Comparison of ENCODE assay signal across 29 mouse cellular contexts in the genomic region with DNA sequence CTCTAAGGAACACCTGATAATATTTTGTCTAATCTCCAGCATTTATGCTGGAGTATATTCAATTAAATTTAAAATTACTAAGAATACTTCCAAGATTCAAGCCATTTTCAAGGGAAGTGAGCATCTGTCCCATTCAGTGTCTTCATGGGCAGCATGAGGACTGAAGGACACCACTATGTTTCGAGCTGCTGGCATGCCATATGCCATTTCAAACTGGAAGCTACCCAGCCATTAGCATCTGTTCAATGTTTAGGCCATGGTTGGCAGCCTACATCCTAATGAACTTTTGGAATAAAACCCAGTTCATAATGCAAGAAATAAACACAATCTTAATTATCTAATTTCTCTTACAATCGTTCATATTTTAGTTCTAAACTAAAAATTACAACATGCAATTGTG.
A peak's percentile ranks its signal among the peaks of the same experiment; 100 is the strongest.
DNase-seq lines count a peak whose midpoint lies in the region; ATAC-seq and TF ChIP-seq lines count a peak whose summit lies in the region.
"Had no signal": no experiment of that assay in that cellular context is flagged by ENCODE, and none has a peak within 500 bp of the region (broad histone marks: within the 10 kb centered on the region; RNA-seq: fewer than 3 reads in every experiment).

No protein-coding gene starts in this region.

- 80% methylated on average over 2 of the region's 2 CpGs for WGBS in forebrain, embryonic 14.5 days
- 60% methylated on average over 2 of the region's 2 CpGs for WGBS in forebrain, embryonic 15.5 days
- WGBS in midbrain, postnatal 0 days: 88% methylated on average over 2 of the region's 2 CpGs
- WGBS in midbrain, embryonic 15.5 days: 91% methylated on average over 2 of the region's 2 CpGs

- H3K27ac ChIP-seq in forebrain, embryonic 14.5 days (ENCODE audit: low read depth, low read length): no peak overlapping the region
- H3K27ac ChIP-seq in forebrain, embryonic 15.5 days (replicated peaks): no peak overlapping the region
- H3K27ac ChIP-seq in midbrain, postnatal 0 days (ENCODE audit: low read depth, low read length): no peak overlapping the region
- H3K27ac ChIP-seq in midbrain, embryonic 15.5 days: no peak overlapping the region
- H3K27ac ChIP-seq: embryonic facial prominence, embryonic 13.5 days; gastrocnemius, adult 2 months; heart, embryonic 10.5 days; hindbrain, embryonic 10.5 days; limb, embryonic 15.5 days; liver, embryonic 14.5 days; midbrain, embryonic 13.5 days; neural tube, embryonic 12.5 days had no signal

- no peaks in the 10 kb centered on the region for H3K27me3 ChIP-seq in forebrain, embryonic 14.5 days (replicated peaks; ENCODE audit: control insufficient read depth, insufficient read depth, low read length)
- no peaks in the 10 kb centered on the region for H3K27me3 ChIP-seq in forebrain, embryonic 15.5 days
- H3K27me3 ChIP-seq in midbrain, postnatal 0 days (ENCODE audit: insufficient read depth, low read length): no peaks in the 10 kb centered on the region
- no peaks in the 10 kb centered on the region for H3K27me3 ChIP-seq in midbrain, embryonic 15.5 days (replicated peaks)
- H3K27me3 ChIP-seq: CH12.LX; embryonic facial prominence, embryonic 13.5 days; limb, embryonic 15.5 days; megakaryocyte, embryonic 14.5 days; midbrain, embryonic 13.5 days; neural tube, embryonic 12.5 days had no signal

- H3K4me3 ChIP-seq in forebrain, embryonic 14.5 days (ENCODE audit: low read depth, low read length): no peak overlapping the region
- H3K4me3 ChIP-seq in forebrain, embryonic 15.5 days: no peak overlapping the region
- no peak overlapping the region for H3K4me3 ChIP-seq in midbrain, postnatal 0 days (ENCODE audit: low read depth, low read length)
- no peak overlapping the region for H3K4me3 ChIP-seq in midbrain, embryonic 15.5 days
- H3K4me3 ChIP-seq: embryonic facial prominence, embryonic 13.5 days; erythroblast, embryonic 14.5 days; gastrocnemius, adult 2 months; heart, embryonic 10.5 days; hindbrain, embryonic 10.5 days; limb, embryonic 15.5 days; megakaryocyte, embryonic 14.5 days; midbrain, embryonic 13.5 days; neural tube, embryonic 12.5 days had no signal

- DNase-seq in forebrain, embryonic 14.5 days (ENCODE audit: low spot score): peak; percentile 58
- DNase-seq in midbrain, postnatal 0 days (ENCODE audit: low spot score): peak; percentile 63
- DNase-seq in layer of hippocampus, adult 8-10 months (ENCODE audit: low spot score in 2 of 2): peak; percentile 19 to 63
- DNase-seq in spleen, adult 12 weeks (ENCODE audit: low spot score): no peak
- DNase-seq: B cell, adult 2 months; embryo, embryonic 11 days; gastrocnemius, adult 2 months; kidney, adult 18-20 months; kidney, postnatal 4 days; lung, embryonic 14.5 days; lung, postnatal 36 days; right cerebral cortex, postnatal 25 days; thymus, postnatal 36 days had no signal

- TF ChIP-seq CTCF in midbrain, postnatal 0 days (IDR thresholded peaks at IDR 0.05): no peak

- peak; percentile 57; the same call in 1 of the 2 replicates for ATAC-seq in forebrain, embryonic 14.5 days
- no peak; the same call in 1 of the 2 replicates for ATAC-seq in forebrain, embryonic 15.5 days (replicated peaks)
- no peak for ATAC-seq in midbrain, postnatal 0 days (ENCODE audit: low FRiP score)
- no peak for ATAC-seq in midbrain, embryonic 15.5 days (replicated peaks)
- ATAC-seq in granulocyte monocyte progenitor cell, adult 5-6 weeks (replicated peaks; ENCODE audit: poor library complexity, severe bottlenecking): no peak
- ATAC-seq: inflammation-experienced regulatory T-cells, adult 6 months; midbrain, embryonic 13.5 days; Patski had no signal

- no peaks in the 10 kb centered on the region for H3K36me3 ChIP-seq in forebrain, embryonic 14.5 days (ENCODE audit: control insufficient read depth, insufficient read depth, low read length)
- no peaks in the 10 kb centered on the region for H3K36me3 ChIP-seq in forebrain, embryonic 15.5 days
- H3K36me3 ChIP-seq in midbrain, postnatal 0 days (ENCODE audit: insufficient read depth, low read length): no peaks in the 10 kb centered on the region
- no peaks in the 10 kb centered on the region for H3K36me3 ChIP-seq in midbrain, embryonic 15.5 days (replicated peaks)
- H3K36me3 ChIP-seq: embryonic facial prominence, embryonic 13.5 days; G1E; heart, embryonic 10.5 days; hindbrain, embryonic 10.5 days; limb, embryonic 15.5 days; midbrain, embryonic 13.5 days; neural tube, embryonic 12.5 days had no signal

- no peaks in the 10 kb centered on the region for H3K4me1 ChIP-seq in forebrain, embryonic 14.5 days (ENCODE audit: control insufficient read depth, insufficient read depth, low read length)
- H3K4me1 ChIP-seq in forebrain, embryonic 15.5 days: no peaks in the 10 kb centered on the region
- H3K4me1 ChIP-seq in midbrain, postnatal 0 days (ENCODE audit: insufficient read depth, low read length): no peaks in the 10 kb centered on the region
- no peaks in the 10 kb centered on the region for H3K4me1 ChIP-seq in midbrain, embryonic 15.5 days
- H3K4me1 ChIP-seq: embryonic facial prominence, embryonic 13.5 days; heart, embryonic 10.5 days; hindbrain, embryonic 10.5 days; limb, embryonic 15.5 days; megakaryocyte, embryonic 14.5 days; midbrain, embryonic 13.5 days; neural tube, embryonic 12.5 days had no signal

- H3K4me2 ChIP-seq in forebrain, embryonic 14.5 days (ENCODE audit: low read length): no peak overlapping the region
- no peak overlapping the region for H3K4me2 ChIP-seq in forebrain, embryonic 15.5 days (replicated peaks)
- H3K4me2 ChIP-seq in midbrain, postnatal 0 days (ENCODE audit: low read depth, low read length, poor library complexity, severe bottlenecking): no peak overlapping the region
- H3K4me2 ChIP-seq in midbrain, embryonic 15.5 days: no peak overlapping the region
- H3K4me2 ChIP-seq: embryonic facial prominence, embryonic 13.5 days; limb, embryonic 15.5 days; lung, embryonic 14.5 days; midbrain, embryonic 13.5 days; neural tube, embryonic 12.5 days had no signal

- no peak overlapping the region for H3K9ac ChIP-seq in forebrain, embryonic 14.5 days (ENCODE audit: low read length)
- no peak overlapping the region for H3K9ac ChIP-seq in forebrain, embryonic 15.5 days (replicated peaks)
- no peak overlapping the region for H3K9ac ChIP-seq in midbrain, postnatal 0 days (replicated peaks; ENCODE audit: low read length, poor library complexity, severe bottlenecking)
- no peak overlapping the region for H3K9ac ChIP-seq in midbrain, embryonic 15.5 days
- H3K9ac ChIP-seq: embryonic facial prominence, embryonic 13.5 days; limb, embryonic 15.5 days; liver, embryonic 14.5 days; lung, embryonic 14.5 days; midbrain, embryonic 13.5 days; neural tube, embryonic 12.5 days had no signal

- H3K9me3 ChIP-seq in forebrain, embryonic 14.5 days (replicated peaks; ENCODE audit: control insufficient read depth, low read length): no peaks in the 10 kb centered on the region
- H3K9me3 ChIP-seq in forebrain, embryonic 15.5 days: no peaks in the 10 kb centered on the region
- no peaks in the 10 kb centered on the region for H3K9me3 ChIP-seq in midbrain, postnatal 0 days (ENCODE audit: low read length)
- no peaks in the 10 kb centered on the region for H3K9me3 ChIP-seq in midbrain, embryonic 15.5 days
- H3K9me3 ChIP-seq: embryonic facial prominence, embryonic 13.5 days; G1E; heart, embryonic 10.5 days; hindbrain, embryonic 10.5 days; limb, embryonic 15.5 days; midbrain, embryonic 13.5 days; neural tube, embryonic 12.5 days had no signal
